In genomic region chr2:180963956-180964355, GRCm38 (mm10) we compare ENCODE assay signal across 7 mouse cellular contexts. TPM values are rescaled to one million over a fixed set of nuclear protein-coding genes. Genes with fewer than 3 reads are reported as not detected.
DNase-seq lines count a peak whose midpoint lies in the region; TF ChIP-seq lines count a peak whose summit lies in the region.

No protein-coding gene starts in this region.

- H3K27me3 ChIP-seq in embryonic facial prominence, embryonic 10.5 days (replicated peaks; ENCODE audit: low read depth, poor library complexity, severe bottlenecking), result no peaks in the 10 kb centered on the region
- H3K27me3 ChIP-seq in heart, embryonic 10.5 days (ENCODE audit: insufficient read depth, poor library complexity, severe bottlenecking), result no peaks in the 10 kb centered on the region
- peaks cover 25% of the 10 kb centered on the region for H3K27me3 ChIP-seq in megakaryocyte, embryonic 14.5 days (replicated peaks)

- TF ChIP-seq CTCF in layer of hippocampus, adult 2 months (conservative IDR thresholded peaks at IDR 0.05), result peak; percentile 98

- no peak overlapping the region for H3K4me3 ChIP-seq in ES-E14 (ENCODE audit: insufficient read depth in 1 of 2, low read depth in 1 of 2, low read length in 2 of 2, poor library complexity in 1 of 2, severe bottlenecking in 1 of 2)
- no peak overlapping the region for H3K4me3 ChIP-seq in embryonic facial prominence, embryonic 10.5 days
- no peak overlapping the region for H3K4me3 ChIP-seq in heart, embryonic 10.5 days
- no peak overlapping the region for H3K4me3 ChIP-seq in layer of hippocampus, adult 2 months
- peak overlapping the region; percentile 47 for H3K4me3 ChIP-seq in megakaryocyte, embryonic 14.5 days (replicated peaks)

- in situ Hi-C loops in ES-E14 (cut with MboI; ENCODE audit: low sequenced_read_pairs in 2 of 2, unreplicated experiment in 2 of 2), result no loop called here

- peak; percentile 78 for DNase-seq in ES-E14 (ENCODE audit: low read depth, low spot score)
- DNase-seq in adrenal gland, postnatal 14 days, result peak; percentile 85
- peak; percentile 83 for DNase-seq in embryonic facial prominence, embryonic 10.5 days (ENCODE audit: low spot score)
- DNase-seq in heart, embryonic 10.5 days (ENCODE audit: low spot score), result no peak
- DNase-seq in layer of hippocampus, adult 2 months (ENCODE audit: low spot score in 2 of 2), result peak in 1 of 2 experiments; percentile 78
- peak; percentile 51 to 78 for DNase-seq in spleen, postnatal 10 days (ENCODE audit: low spot score in 2 of 2)

- H3K36me3 ChIP-seq in ES-E14 (ENCODE audit: control insufficient read depth, insufficient read depth, low read length, poor library complexity, severe bottlenecking), result 0 out of 2 replicates have a peak, but pooled peaks cover 2% of the 10 kb centered on the region
- H3K36me3 ChIP-seq in embryonic facial prominence, embryonic 10.5 days (replicated peaks), result peaks cover 4% of the 10 kb centered on the region
- peaks cover 3% of the 10 kb centered on the region for H3K36me3 ChIP-seq in heart, embryonic 10.5 days
- peaks cover 3% of the 10 kb centered on the region for H3K36me3 ChIP-seq in megakaryocyte, embryonic 14.5 days (replicated peaks; ENCODE audit: low read length)

- no peak overlapping the region for H3K9ac ChIP-seq in ES-E14 (ENCODE audit: insufficient read depth, low read depth, low read length, poor library complexity, severe bottlenecking)

- H3K27ac ChIP-seq in ES-E14 (ENCODE audit: insufficient read depth, low read depth, low read length, poor library complexity, severe bottlenecking), result no peak overlapping the region
- no peak overlapping the region for H3K27ac ChIP-seq in embryonic facial prominence, embryonic 10.5 days (replicated peaks)
- 0 out of 2 replicates have a peak overlapping the region, but pooled peaks have one; percentile 67 for H3K27ac ChIP-seq in heart, embryonic 10.5 days
- peak overlapping the region; percentile 16; the same call in 1 of the 2 replicates for H3K27ac ChIP-seq in layer of hippocampus, adult 2 months

- WGBS in embryonic facial prominence, embryonic 10.5 days, result 12% methylated on average over 5 of the region's 5 CpGs
- 6% methylated on average over 5 of the region's 5 CpGs for whole genome bisulfite sequencing in heart, embryonic 10.5 days

- no peaks in the 10 kb centered on the region for H3K9me3 ChIP-seq in ES-E14 (ENCODE audit: control insufficient read depth, insufficient read depth, low read depth, low read length)
- H3K9me3 ChIP-seq in embryonic facial prominence, embryonic 10.5 days, result no peaks in the 10 kb centered on the region
- no peaks in the 10 kb centered on the region for H3K9me3 ChIP-seq in heart, embryonic 10.5 days
- H3K9me3 ChIP-seq in megakaryocyte, embryonic 14.5 days, result no peaks in the 10 kb centered on the region

- peaks cover 0 to 3% of the 10 kb centered on the region in 2 experiments; a peak in 1 of 4 replicates for H3K4me1 ChIP-seq in ES-E14 (ENCODE audit: control insufficient read depth in 2 of 2, insufficient read depth in 2 of 2, low read length in 2 of 2, poor library complexity in 1 of 2)
- H3K4me1 ChIP-seq in embryonic facial prominence, embryonic 10.5 days, result peaks cover 26% of the 10 kb centered on the region
- H3K4me1 ChIP-seq in heart, embryonic 10.5 days, result peaks cover 35% of the 10 kb centered on the region
- H3K4me1 ChIP-seq in megakaryocyte, embryonic 14.5 days, result peaks cover 56% of the 10 kb centered on the region

TF ChIP-seq in ES-E14, 5 proteins besides CTCF, POLR2A, EP300 and RAD21:
- TF ChIP-seq ZNF384 (IDR thresholded peaks at IDR 0.05; ENCODE audit: low read depth, low read length) (no peak), CHD2 (IDR thresholded peaks at IDR 0.05; ENCODE audit: low read depth, low read length) (no peak), ZC3H11A (IDR thresholded peaks at IDR 0.05; ENCODE audit: borderline replicate concordance, low read depth, low read length) (peak; percentile 48; the same call in 1 of the 2 replicates)

RNA-seq across cellular contexts. Expression of gene Arfgap1, which starts 3.1 kb away (rescaled TPM):
- total RNA-seq in ES-E14 (2012; rRNA removed), result 46.7 and 55.0 TPM in 2 replicates
- total RNA-seq in adrenal gland, postnatal 14 days (2021), result 47.9 and 54.8 TPM in 2 replicates
- 87.3 and 87.7 TPM in 2 replicates for polyA plus RNA-seq in embryonic facial prominence, embryonic 10.5 days (2016; fragmentation: Nextera tagmentation; extraction: Ambion mirVana)
- polyA plus RNA-seq in heart, embryonic 10.5 days (2016; fragmentation: Nextera tagmentation; extraction: Ambion mirVana), result 101 and 104 TPM in 2 replicates
- total RNA-seq in layer of hippocampus, adult 2 months (2021), result 100 to 1,000 TPM; 139 to 144 TPM
- polyA plus RNA-seq in megakaryocyte, embryonic 14.5 days (2012; ENCODE audit: insufficient read depth, low replicate concordance), result 10.9 and 22.8 TPM in 2 replicates

RNA-seq across cellular contexts. Expression of gene Nkain4, which starts 9.5 kb away (rescaled TPM):
- total RNA-seq in ES-E14 (2012; rRNA removed), result 7.8 and 12.4 TPM in 2 replicates
- total RNA-seq in adrenal gland, postnatal 14 days (2021), result 5.2 and 6.6 TPM in 2 replicates
- polyA plus RNA-seq in embryonic facial prominence, embryonic 10.5 days (2016; fragmentation: Nextera tagmentation; extraction: Ambion mirVana), result 22.2 and 26.6 TPM in 2 replicates
- 19.3 and 24.4 TPM in 2 replicates for polyA plus RNA-seq in heart, embryonic 10.5 days (2016; fragmentation: Nextera tagmentation; extraction: Ambion mirVana)
- 10 to 100 TPM; 54.3 to 55.1 TPM for total RNA-seq in layer of hippocampus, adult 2 months (2021)
- not detected in 2 replicates for polyA plus RNA-seq in megakaryocyte, embryonic 14.5 days (2012; ENCODE audit: insufficient read depth, low replicate concordance)

RNA-seq across cellular contexts. Expression of gene Col20a1, which starts 22.4 kb away (rescaled TPM):
- total RNA-seq in ES-E14 (2012; rRNA removed), result 0.80 and 0.90 TPM in 2 replicates
- 3.5 and 3.7 TPM in 2 replicates for total RNA-seq in adrenal gland, postnatal 14 days (2021)
- polyA plus RNA-seq in embryonic facial prominence, embryonic 10.5 days (2016; fragmentation: Nextera tagmentation; extraction: Ambion mirVana), result 0.26 and 0.62 TPM in 2 replicates
- 0.11 and 0.20 TPM in 2 replicates for polyA plus RNA-seq in heart, embryonic 10.5 days (2016; fragmentation: Nextera tagmentation; extraction: Ambion mirVana)
- total RNA-seq in layer of hippocampus, adult 2 months (2021), result 1 to 10 TPM; 2.7 to 5.4 TPM
- 3.0 and 9.2 TPM in 2 replicates for polyA plus RNA-seq in megakaryocyte, embryonic 14.5 days (2012; ENCODE audit: insufficient read depth, low replicate concordance)

RNA-seq across cellular contexts. Expression of gene Birc7, which starts 35.1 kb away (rescaled TPM):
- 2.1 and 3.7 TPM in 2 replicates for total RNA-seq in ES-E14 (2012; rRNA removed)
- not detected in 2 replicates for total RNA-seq in adrenal gland, postnatal 14 days (2021)
- polyA plus RNA-seq in embryonic facial prominence, embryonic 10.5 days (2016; fragmentation: Nextera tagmentation; extraction: Ambion mirVana), result 0.31 and 0.34 TPM in 2 replicates
- polyA plus RNA-seq in heart, embryonic 10.5 days (2016; fragmentation: Nextera tagmentation; extraction: Ambion mirVana), result 0.09 TPM in 1 of 2 replicates, not detected in the other
- total RNA-seq in layer of hippocampus, adult 2 months (2021), result not detected
- not detected in 2 replicates for polyA plus RNA-seq in megakaryocyte, embryonic 14.5 days (2012; ENCODE audit: insufficient read depth, low replicate concordance)

RNA-seq across cellular contexts. Expression of gene Ythdf1, which starts 43.2 kb away (rescaled TPM):
- total RNA-seq in ES-E14 (2012; rRNA removed), result 53.8 and 58.4 TPM in 2 replicates
- 52.0 and 61.3 TPM in 2 replicates for total RNA-seq in adrenal gland, postnatal 14 days (2021)
- polyA plus RNA-seq in embryonic facial prominence, embryonic 10.5 days (2016; fragmentation: Nextera tagmentation; extraction: Ambion mirVana), result 72.3 and 73.3 TPM in 2 replicates
- 42.3 and 43.9 TPM in 2 replicates for polyA plus RNA-seq in heart, embryonic 10.5 days (2016; fragmentation: Nextera tagmentation; extraction: Ambion mirVana)
- 10 to 100 TPM; 54.1 to 54.2 TPM for total RNA-seq in layer of hippocampus, adult 2 months (2021)
- 15.0 and 21.3 TPM in 2 replicates for polyA plus RNA-seq in megakaryocyte, embryonic 14.5 days (2012; ENCODE audit: insufficient read depth, low replicate concordance)

Comparison
In these comparisons a context has a peak if more than half of its experiments do, and no peak if none do; other contexts are left out.
1. H3K27ac ChIP-seq: peak in heart, embryonic 10.5 days (single experiment) and layer of hippocampus, adult 2 months (single experiment); none in ES-E14 (single experiment) and embryonic facial prominence, embryonic 10.5 days (single experiment).